Mouse (Mus musculus) heart, adult 11 months (tissue): Measurements from ENCODE around the gene Ggact.

ENCODE experiments used
- DNase-seq: peaks from one replicate; pipeline ENCODE4 v3.0.0; 2022

Ggact gene

GRCm38 (mm10) chr14:122913657-122914056 is at the start of gene Ggact:
TSS of gene Ggact (minus strand) at chr14:122913757.
- DNase-seq: no peak

- peak; percentile 89 for DNase-seq
These were observed 44.4 kb upstream of the Ggact start for GRCm38 (mm10) chr14:122957941-122958340.

GRCm38 (mm10) chr14:122953331-122953730 is 39.8 kb upstream of the Ggact start:
- no peak for DNase-seq

- DNase-seq: no peak
These were observed 39.0 kb upstream of the Ggact start for GRCm38 (mm10) chr14:122952556-122952955.

- no peak for DNase-seq
These were observed 38.3 kb upstream of the Ggact start for GRCm38 (mm10) chr14:122951676-122952445.

GRCm38 (mm10) chr14:122950915-122951314 is 37.4 kb upstream of the Ggact start:
- no peak for DNase-seq

- DNase-seq: no peak
These were observed 29.9 kb upstream of the Ggact start for GRCm38 (mm10) chr14:122943475-122943853.

- DNase-seq: no peak
These were observed 29.4 kb upstream of the Ggact start for GRCm38 (mm10) chr14:122942757-122943474.

GRCm38 (mm10) chr14:122936460-122936859 is 22.9 kb upstream of the Ggact start:
- DNase-seq: peak; percentile 42

GRCm38 (mm10) chr14:122920011-122920410 is 6.5 kb upstream of the Ggact start:
- peak; percentile 91 for DNase-seq

GRCm38 (mm10) chr14:122917676-122918075 is 4.1 kb upstream of the Ggact start:
- DNase-seq: peak; percentile 41

GRCm38 (mm10) chr14:122912812-122913498 is 602 bp downstream of the Ggact start:
- DNase-seq: peak; percentile 96

GRCm38 (mm10) chr14:122912137-122912536 is 1.4 kb downstream of the Ggact start:
- no peak for DNase-seq

GRCm38 (mm10) chr14:122911265-122911664 is 2.3 kb downstream of the Ggact start:
- DNase-seq: peak; percentile 55

GRCm38 (mm10) chr14:122909368-122910091 is 4.0 kb downstream of the Ggact start:
- no peak for DNase-seq

GRCm38 (mm10) chr14:122908075-122908474 is 5.5 kb downstream of the Ggact start:
- DNase-seq: peak; percentile 79

- DNase-seq: peak; percentile 55
These were observed 8.6 kb downstream of the Ggact start for GRCm38 (mm10) chr14:122905007-122905406.

- peak; percentile 56 for DNase-seq
These were observed 9.6 kb downstream of the Ggact start for GRCm38 (mm10) chr14:122903923-122904351.

- peak; percentile 98 for DNase-seq
These were observed 10.7 kb downstream of the Ggact start for GRCm38 (mm10) chr14:122902884-122903283.

- DNase-seq: peak; percentile 88
These were observed 11.4 kb downstream of the Ggact start for GRCm38 (mm10) chr14:122902136-122902535.

GRCm38 (mm10) chr14:122901715-122902114 is 11.8 kb downstream of the Ggact start:
- DNase-seq: peak; percentile 62

- peak; percentile 36 for DNase-seq
These were observed 12.4 kb downstream of the Ggact start for GRCm38 (mm10) chr14:122901177-122901576.

GRCm38 (mm10) chr14:122900679-122901078 is 12.9 kb downstream of the Ggact start:
- peak; percentile 33 for DNase-seq
